Mouse (Mus musculus) left cerebral cortex, postnatal 10 days (tissue): ENCODE measurements at regions not wholly inside any gene's neighbourhood (a gene's known extent, or its start where the extent isn't known, plus 50 kb on each side); places are given as distances from the start of the nearest gene placed in this dataset.

Experiments
- DNase-seq, 2 experiments: peaks; one replicate each; pipeline ENCODE4 v3.0.0; 2021 to 2022; ENCODE audit warnings: low spot score in 2 of 2, mixed read lengths in 1 of 2; ENCODE audit errors: extremely low spot score in 1 of 2
- intact Hi-C: fragments of 180-260 bp; cut with DNase I; formaldehyde crosslinking; loops from one replicate; pipeline ENCODE4 v1.15.1; 2025

DNA sequence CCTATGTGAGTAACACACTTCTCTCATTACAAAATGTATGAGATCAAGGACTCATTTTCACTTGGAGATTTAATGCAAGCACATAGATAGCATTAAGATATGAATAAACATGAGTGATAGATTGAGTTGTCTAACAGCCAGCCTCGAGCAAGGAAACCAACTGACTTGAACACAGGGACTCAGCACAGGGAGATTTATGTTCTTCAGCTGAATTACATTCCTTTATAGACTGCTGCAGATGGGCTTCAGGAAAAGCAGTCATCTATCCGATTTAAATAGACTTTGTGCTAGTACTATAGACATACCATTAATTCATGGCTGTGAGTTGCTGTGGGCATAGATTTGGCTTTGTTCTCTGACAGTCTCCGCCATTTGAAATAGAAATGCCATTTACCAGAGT, 661.9 kb downstream of the Cenpc1 start:
- DNase-seq, result no peak
- intact Hi-C loops, result no loop called here

DNA sequence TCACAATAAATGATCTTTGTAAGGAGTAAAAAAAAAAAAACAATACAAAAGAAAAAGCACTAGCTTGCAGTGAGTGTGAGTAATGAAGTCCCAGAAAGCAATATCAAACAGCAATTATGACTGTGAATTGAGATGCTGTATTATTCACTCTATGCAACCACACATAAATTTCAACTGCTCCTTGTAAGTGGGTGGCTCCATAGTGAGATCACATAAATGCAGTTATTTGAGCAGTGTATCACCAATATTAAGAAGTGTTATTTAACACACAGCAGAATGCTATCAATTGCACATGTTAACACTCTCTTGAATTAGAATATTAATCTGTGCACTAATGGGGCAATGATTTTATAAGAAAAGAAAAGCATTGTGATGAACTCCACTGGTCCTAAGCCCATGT, 705.0 kb downstream of the Cenpc1 start:
- no peak for DNase-seq
- intact Hi-C loops, result no loop called here

DNA sequence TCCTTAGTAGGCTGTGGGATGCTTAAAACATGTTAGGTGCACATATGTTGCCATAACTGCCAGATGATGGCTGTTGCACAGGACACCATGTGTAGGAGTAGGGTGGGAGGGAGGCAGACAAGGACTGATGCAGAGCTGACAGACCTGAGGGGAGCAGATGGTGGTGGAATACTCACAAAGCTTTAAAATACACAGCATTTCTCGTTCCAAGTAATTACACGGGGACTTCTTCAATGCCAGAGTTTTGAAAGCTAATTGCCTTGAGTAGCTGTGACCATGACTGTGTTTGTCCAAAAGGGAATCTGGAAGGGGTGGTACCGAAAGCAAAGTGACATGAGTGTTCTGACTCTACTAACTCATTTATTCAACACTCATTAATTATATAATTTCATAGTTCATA, 718.6 kb downstream of the Cenpc1 start:
- DNase-seq, result peak; percentile 17 to 37
- intact Hi-C loops, result no loop called here

GRCm38 (mm10) chr5:85346066-85346649, 719.2 kb downstream of the Cenpc1 start:
- intact Hi-C loops, result no loop called here
- DNase-seq, result peak in 1 of 2 experiments; percentile 8

DNA sequence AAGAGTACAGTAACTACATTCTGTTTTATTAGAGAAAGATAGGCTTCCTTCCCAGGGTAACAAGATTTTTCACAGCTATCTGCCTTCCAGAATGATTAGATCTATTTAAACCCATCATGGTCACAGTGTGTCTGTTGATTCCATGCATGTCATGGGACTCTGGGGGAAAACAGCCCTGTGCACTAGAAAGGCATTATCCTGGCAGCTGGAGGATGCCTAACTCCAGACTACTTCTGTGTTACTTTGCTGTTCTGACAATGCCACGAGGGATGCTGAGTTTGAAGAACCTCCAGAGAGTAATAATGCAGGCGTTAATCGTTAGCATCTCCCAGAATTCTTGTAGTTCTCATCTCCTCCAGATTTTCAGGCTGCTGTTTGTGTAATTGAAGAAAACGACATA, 724.0 kb downstream of the Cenpc1 start:
- intact Hi-C loops, result no loop called here
- no peak for DNase-seq

GRCm38 (mm10) chr5:85337643-85338458, 727.5 kb downstream of the Cenpc1 start:
- intact Hi-C loops, result no loop called here
- DNase-seq, result peak in 1 of 2 experiments; percentile 68

- no peak for DNase-seq
- intact Hi-C loops, result no loop called here
These were observed 728.4 kb downstream of the Cenpc1 start for GRCm38 (mm10) chr5:85336944-85337343.
